Mouse (Mus musculus) adrenal gland, adult 18-20 months (tissue): ENCODE measurements around the gene Olfr69. TPM values are rescaled to one million over a fixed set of nuclear protein-coding genes. Genes with fewer than 3 reads are reported as not detected.
"Not testable (repeated sequence)": the region's sequence is repeated elsewhere in the genome, so short reads cannot be mapped to it uniquely, and the experiment has no call there.

Experiments used
- DNase-seq, 2 experiments: peaks; one replicate each; pipeline ENCODE4 v3.0.0; 2021 to 2022; ENCODE audit warnings: low spot score in 2 of 2
- long read RNA-seq, 2 experiments: library from polyadenylated mRNA; stranded (forward); transcript quantifications; one replicate each; pipeline ENCODE4 v2.0.0; 2021
- total RNA-seq, 2 experiments: library from RNA; stranded (reverse); gene quantifications; 1 replicate in 1 of 2; 2 replicates in 1 of 2; pipeline ENCODE4 v1.2.3; 2021

The Olfr69 gene
- not detected for total RNA-seq
- long read RNA-seq, experiment 1 = 0 reads
- long read RNA-seq, experiment 2 = 0 reads

DNA sequence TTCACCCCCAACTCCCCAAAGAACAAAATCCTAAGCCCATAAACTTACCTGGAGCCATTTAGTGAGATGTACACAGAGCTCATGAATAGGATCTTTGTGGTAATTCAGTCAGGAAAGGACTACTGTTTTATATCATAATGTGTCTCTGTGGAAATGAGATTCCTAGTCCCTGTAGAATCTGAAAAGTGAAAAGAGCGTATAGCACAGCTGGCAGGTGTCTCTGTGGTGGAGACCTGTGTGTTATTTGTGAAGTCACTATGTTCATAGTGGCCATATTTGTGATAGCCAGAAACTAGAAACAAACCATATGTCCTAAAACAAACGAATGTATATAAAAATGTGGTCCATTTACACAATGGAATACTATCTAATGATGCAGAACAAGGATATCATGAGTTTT, at the start of gene Olfr69:
Gene Olfr69 (minus strand): TSS at position 101 of the 400 bp plus-strand sequence.
- no peak for DNase-seq

DNA sequence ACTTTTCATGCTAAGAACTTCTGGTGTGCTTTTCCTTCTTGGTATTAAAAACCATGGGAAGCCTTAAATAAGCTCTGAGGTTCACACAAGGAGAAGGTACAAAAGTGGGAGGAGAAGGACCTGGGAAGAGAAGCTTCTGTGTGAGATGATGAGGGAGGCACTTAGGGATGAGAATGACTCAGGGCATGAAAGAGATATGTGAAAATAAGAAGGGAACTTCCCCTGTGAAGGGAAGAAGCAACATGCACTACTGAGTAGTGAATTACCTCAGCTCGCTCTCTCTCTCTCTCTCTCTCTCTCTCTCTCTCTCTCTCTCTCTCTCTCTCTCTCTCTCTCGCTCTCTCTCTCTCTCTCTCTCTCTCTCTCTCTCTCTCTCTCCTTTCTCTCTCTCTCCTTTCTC, 43.7 kb upstream of the Olfr69 start:
- not testable (repeated sequence) for DNase-seq

DNA sequence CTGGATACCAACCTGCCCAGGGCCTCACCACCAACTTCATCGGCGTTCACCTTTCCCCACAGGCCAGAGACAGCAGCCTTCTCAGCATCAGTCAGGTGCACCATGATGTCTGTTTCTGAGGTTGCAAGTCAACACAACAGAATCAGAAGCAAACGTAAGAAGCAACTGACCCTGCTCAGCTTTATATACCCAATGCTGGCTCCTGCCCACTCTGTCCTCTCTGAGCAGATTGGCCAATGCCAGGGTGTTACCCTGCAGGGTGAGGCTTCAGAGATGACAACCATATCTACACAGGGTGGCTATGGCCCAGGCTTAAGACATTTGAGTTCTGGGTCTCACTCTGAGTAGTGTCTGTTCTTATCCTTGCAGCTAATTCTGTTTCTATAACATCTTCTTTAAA, 42.4 kb upstream of the Olfr69 start, which contains the start of gene Hbb-bt:
Gene Hbb-bt (minus strand): TSS at position 231 of the 400 bp plus-strand sequence.
- no peak for DNase-seq

DNA sequence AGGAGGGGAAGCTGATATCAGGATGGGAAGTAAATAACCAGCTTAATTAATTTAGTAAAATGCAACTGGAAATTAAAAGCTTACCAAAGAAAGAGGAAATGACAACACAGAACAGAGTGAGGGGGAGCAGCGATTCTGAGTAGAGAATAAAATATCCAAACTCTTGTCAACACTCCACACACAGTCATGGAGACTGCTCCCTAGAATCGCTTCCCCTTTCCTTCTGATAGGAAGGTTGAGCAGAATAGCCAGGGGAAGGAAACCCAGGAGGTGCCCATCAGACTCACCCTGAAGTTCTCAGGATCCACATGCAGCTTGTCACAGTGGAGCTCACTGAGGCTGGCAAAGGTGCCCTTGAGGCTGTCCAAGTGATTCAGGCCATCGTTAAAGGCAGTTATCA, 41.8 kb upstream of the Olfr69 start:
- not testable (repeated sequence) for DNase-seq

DNA sequence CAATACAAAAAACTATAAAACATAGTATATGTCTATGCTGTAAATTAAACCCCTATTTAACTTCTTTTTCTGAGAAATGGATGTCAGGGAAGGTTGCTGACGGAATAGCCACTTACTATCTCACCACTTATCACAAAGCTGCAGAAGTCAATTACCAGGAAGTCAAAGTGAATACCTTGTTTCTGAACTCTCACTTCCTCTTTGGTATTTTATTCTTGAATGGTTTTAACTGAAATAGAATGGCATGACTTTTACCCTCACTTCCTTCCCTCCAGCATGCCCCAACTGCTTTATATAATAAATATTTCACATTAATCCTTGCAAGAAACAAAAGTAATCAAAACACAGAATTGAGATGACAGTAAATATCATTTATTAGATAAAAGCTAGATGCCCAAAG, 40.8 kb upstream of the Olfr69 start:
- no peak for DNase-seq

DNA sequence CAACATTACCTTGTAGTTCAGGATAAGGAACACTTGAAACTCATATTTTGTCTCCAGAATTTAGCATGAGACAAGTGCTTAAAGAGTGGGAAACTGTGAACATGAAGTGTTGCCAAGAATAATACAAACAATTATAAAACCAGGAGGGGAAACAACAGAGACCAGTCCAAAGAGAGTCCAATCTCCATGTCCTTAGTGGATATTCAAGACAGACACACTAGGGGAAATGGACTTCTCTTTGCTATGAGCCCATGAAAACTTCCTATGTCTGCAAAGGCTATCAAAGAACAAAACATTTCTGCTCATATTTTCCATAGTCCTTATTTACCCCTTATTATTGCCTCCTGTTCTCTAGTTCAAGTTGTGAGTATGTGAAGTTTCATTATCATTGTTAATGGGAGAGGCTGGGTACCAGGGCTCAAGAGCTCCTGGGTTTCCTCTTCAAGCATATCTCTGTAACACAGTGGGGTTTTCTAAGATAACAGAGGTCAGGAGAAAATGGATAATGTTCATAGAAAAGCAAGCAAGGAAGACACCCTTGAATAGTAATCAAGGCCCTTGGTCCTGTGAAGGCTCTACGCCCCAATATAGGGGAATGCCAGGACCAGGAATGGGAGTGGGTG, 39.9 kb upstream of the Olfr69 start:
- DNase-seq = no peak

DNA sequence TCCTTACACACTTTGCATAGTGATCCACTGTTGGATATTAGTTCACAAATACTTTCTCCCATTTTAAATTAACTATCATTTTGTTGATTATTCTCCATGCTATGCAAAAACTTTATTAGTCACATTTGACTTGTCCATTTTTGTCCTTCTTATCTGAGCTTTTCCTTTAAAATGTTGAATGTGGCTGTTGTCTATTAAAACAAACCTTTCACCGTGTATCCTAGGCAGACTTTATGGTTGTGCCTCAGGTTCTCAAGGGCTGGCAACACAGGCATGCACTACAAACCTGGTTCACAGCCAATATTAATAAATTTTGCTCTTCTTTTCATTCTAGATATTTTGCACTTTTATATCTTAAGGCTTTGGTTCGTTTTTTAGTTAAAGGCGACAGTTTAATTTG, 39.4 kb upstream of the Olfr69 start:
- DNase-seq = no peak

DNA sequence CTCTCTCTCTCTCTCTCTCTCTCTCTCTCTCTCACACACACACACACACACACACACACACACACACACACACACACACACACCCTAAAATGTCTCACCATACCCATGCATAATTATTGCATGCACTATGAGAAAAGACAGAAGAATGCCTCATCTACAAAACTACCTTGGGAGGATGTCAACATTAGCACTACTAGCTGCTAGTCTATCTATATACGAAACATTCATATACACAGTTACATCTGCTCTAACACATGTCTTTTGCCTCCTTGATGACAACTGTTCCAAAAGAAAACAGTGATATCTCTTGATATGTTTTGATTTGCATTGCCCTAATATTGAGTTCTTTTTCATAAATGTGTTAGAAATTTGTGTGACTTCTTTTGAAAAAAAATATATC, 38.9 kb upstream of the Olfr69 start:
- no peak for DNase-seq

DNA sequence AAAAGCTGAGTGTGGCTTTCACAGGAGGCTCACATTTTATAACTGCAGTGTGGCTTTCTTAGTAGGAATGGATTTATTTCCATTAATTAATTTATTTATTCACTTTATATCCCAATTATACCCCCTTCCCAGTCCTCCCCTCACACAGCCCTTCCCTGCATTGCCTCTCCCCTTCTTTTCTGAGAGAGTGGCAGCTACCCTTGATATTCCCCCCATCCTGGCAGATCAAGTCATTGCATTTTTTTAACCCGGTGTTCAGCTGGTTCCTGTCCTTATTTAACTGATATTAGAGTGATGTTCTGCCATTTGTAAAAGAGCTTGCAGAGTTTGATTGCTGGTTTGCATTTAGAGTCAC, 38.4 kb upstream of the Olfr69 start:
- DNase-seq = no peak

DNA sequence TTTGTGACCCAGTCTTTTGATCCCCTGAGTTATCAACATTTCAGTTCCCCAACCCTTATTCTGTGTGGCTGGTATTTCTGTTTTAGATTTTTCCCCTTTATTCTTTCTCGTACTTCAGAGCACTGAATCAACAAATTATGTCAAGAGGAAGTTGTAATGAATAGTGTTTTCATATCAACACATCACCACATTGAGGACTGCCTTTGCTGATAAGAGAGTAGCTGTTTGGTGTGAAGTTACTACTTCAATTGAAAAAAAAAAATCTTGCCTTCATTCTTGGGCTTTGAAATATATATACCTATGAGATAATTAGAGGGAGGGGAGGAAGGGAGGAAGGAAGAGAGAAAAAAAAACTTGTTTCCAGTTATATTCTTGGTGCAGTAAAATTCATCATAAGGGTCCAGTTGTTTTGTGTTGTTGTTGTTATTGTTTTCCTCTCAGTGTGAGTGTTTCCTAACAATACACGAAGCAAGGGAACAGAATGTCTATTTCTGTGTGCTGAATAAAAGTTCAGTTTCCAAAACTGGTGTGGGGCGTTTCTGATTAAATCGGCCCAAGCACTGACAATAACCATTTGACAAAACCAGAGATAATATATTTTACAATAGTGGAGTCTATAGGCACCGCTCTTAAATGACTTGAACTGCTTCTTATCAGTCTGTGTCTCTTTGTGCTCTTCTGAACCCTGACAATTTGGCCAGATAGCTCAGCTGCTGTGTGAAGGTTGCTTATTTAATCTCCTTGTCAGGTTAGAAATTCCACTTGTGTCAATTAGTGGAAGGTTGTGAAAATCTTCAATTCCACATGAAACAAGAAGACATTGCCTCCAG, 37.8 kb upstream of the Olfr69 start:
- no peak for DNase-seq

DNA sequence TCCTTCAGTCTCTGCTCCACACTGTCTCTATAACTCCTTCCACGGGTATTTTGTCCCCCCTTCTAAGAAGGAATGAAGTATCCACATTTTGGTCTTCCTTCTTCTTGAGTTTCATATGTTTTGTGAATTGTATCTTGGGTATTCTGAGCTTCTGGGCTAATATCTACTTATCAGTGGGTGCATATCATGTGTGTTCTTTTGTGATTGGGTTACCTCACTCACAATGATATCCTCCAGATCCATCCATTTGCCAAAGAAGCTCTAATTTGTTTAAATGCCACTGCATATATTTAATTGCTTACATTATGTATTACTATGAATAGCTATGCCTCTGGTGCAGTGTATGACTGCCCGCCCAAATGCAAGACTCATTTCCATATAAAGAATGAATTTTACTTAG, 36.7 kb upstream of the Olfr69 start:
- DNase-seq = not testable (repeated sequence)

DNA sequence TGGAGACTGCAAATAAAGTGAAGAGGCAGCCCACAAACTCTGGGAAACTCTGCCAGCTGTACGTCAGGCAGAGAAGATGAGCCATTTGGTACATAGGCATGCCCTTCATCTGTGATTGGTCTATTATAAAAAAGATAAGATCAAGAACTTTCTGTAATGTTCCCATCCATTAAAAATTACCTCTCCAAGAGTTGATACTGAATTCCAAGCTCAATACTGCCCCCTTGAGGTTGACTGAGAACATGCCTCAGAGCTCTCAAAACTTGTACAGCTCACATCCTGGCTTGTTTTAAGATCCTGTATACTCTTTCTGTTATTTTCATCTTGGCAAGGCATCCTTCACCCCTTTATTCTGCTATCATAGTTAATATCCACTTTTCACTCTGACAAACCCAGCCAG, 35.5 kb upstream of the Olfr69 start:
- DNase-seq = peak in 1 of 2 experiments; percentile 7

DNA sequence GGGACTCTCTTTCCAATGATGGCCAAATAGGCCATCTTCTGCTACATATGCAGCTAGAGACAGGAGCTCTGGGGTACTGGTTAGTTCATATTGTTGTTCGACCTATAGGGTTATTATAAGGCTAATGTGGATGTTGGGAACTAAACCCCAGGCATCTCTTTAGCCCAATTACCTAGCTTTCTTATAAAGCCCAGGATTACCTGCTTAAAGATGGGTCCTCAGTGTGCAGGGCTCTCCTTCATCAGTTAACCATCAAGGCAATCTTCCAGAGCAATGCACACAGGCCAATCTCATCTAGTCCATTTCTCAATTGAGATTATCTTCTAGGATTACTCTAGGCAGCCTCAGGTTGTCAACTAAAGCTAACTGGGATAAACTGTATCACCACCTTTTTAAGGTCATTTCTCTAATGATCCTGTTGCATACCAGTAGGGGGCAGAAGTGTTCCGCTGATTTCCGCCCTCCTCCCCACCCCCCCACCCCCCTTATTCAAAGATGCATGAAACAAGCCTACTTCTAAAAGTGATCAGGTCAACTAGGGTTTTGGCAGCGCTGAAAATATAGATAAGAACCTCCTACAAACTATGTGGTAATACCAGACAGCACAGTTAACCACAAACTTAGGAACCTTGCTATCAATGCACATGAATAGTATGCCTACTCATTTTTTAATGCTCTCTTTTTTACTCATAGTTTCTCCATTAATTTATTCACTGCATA, 21.4 kb upstream of the Olfr69 start:
- DNase-seq = no peak

DNA sequence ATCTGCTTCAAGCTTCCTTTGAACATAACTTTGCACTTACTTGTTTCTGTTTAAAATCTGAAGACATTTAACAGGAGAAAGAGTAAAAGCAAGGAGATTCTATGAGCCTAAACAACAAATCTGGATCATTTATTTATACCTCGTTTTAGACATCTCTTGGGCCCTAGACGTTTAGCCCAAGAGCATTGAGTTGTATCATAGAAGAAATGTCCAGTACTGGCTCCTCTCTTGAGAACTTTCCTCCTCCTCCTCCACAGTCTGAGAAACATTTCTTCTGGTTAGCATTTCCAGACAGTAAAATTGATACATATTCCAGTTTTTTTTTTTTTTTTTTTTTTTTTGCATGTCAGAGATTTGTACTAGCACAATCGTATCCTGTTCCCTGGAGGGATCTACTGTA, 20.3 kb upstream of the Olfr69 start, which contains the start of gene Olfr67:
Gene Olfr67 (minus strand): TSS at position 101 of the 400 bp plus-strand sequence.
- DNase-seq = no peak

DNA sequence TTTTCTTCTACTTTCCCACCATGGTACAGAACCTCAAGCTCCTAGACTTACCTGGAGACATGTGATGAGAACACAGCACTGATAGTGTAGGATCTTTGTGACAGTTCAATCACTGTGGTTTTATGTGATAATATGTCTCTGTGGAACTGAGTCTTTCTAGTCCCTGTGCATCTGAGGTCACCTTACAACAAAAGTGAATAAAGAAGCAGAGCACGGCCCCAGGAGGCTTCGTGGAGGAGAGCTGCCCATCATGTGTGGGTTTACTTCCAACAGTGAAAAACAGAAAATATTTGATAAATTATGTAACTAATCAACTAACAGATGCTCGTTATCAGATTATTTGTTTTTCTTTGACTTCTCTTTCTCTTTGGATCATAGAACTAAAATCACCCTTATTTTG, 8.2 kb upstream of the Olfr69 start, which contains the start of gene Olfr68:
Gene Olfr68 (minus strand): TSS at position 101 of the 400 bp plus-strand sequence.
- DNase-seq = no peak

DNA sequence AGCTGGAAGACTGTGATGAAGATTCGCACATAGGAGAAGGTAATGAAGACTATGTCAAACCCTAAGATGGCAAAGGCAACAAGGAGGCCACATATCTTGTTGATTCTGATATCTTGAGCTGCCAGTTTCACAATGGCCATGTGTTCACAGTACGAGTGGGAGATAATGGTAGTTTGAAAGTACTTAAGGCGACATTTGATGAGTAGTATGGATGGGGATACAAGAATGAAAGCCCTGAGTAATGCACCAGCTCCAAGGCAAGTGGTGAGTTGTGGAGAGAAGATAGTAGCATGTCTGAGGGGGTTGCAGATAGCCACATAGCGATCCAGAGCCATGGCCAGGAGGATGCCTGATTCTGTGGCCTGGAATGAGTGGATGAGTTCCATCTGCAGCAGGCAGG, 6.3 kb upstream of the Olfr69 start:
- DNase-seq = not testable (repeated sequence)

DNA sequence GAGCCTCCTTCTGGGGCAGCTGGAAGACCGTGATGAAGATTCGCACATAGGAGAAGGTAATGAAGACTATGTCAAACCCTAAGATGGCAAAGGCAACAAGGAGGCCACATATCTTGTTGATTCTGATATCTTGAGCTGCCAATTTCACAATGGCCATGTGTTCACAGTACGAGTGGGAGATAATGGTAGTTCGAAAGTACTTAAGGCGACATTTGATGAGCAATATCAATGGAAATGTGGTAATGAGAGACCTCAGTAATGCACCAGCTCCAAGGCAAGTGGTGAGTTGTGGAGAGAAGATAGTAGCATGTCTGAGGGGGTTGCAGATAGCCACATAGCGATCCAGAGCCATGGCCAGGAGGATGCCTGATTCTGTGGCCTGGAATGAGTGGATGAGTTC, 3.7 kb downstream of the Olfr69 start:
- DNase-seq = not testable (repeated sequence)

DNA sequence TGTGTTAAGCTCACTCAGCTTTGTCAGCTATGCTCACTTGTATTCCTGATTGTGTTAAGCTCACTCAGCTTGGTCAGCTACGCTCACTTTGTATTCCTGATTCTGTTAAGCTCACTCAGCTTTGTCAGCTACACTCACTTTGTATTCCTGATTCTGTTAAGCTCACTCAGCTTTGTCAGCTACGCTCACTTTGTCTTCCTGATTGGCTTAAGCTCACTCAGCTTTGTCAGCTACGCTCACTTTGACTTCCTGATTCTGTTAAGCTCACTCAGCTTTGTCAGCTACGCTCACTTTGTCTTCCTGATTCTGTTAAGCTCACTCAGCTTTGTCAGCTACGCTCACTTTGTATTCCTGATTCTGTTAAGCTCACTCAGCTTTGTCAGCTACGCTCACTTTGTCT, 9.2 kb downstream of the Olfr69 start:
- not testable (repeated sequence) for DNase-seq

DNA sequence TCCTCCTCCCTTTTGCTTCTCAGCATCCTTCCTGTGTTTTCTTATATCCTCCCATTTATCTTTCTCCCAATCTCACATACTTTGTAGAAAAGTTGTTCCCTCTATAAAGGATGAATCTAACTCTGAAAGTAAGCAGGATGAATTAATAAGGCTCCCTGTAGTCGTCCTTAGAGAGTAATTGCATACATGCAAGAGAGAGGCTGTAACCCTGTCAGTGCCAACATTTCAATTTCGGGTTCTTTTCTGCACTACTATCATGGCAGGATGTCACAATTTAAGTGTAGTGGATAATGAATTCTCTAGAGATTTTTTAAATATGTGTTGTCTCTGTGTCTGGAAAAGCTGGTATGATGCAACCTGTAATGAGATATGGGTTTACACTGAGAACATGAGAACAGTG, 14.2 kb downstream of the Olfr69 start, which contains the start of gene Olfr630:
Gene Olfr630 (minus strand): TSS at position 101 of the 400 bp plus-strand sequence.
- DNase-seq = no peak

DNA sequence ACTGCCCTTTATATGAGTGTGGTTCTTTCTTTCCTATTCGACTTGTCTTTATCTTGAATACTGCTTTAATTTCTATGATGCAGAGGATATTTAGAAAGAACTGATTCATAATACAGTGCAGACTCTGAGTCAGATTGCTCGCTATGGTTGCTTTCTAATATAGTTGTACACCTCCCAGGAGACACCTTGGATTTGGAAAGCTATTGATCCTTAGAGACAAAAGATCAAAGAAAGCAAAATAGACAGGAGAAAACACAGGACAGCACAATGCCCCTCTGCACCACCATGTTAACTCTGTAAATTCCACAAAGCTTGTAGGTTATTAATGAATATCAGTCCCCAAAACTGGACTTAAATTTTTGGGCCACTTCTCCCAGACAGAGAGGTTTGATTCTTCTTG, 26.6 kb downstream of the Olfr69 start, which contains the start of gene Olfr629:
Gene Olfr629 (minus strand): TSS at position 101 of the 400 bp plus-strand sequence.
- DNase-seq = no peak

DNA sequence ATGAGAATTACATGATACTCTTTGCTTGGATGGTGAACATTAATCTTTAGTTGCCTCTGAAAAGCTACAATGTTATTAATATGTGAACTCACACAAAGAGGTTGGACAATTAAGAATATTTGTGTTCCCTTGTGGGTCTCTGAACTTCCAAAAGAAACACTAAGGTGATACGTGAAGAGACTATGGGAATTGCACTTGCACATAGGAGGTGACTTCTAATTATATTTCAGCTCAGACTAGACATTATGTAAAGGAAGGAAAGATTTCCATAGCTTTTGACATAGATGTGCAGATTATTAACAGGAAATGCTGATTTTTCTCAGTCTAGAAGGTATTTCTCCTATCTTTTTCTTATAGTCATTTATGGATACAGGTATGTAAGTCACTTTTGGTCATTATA, 41.3 kb downstream of the Olfr69 start, which contains the start of gene Olfr628:
Gene Olfr628 (plus strand): TSS at position 301 of the 400 bp plus-strand sequence.
- DNase-seq = no peak
